Mouse (Mus musculus) testis, adult 2 months (tissue): ENCODE measurements at regions not wholly inside any gene's neighbourhood (a gene's known extent, or its start where the extent isn't known, plus 50 kb on each side); places are given as distances from the start of the nearest gene placed in this dataset.

Source experiments
- CTCF ChIP-seq: fragments of 200-500 bp; IDR thresholded peaks from 2 replicates; pipeline ENCODE4 v1.5.1; 2012; ENCODE audit warnings: low read depth, mild to moderate bottlenecking, inconsistent platforms, low read length, moderate library complexity; ENCODE audit not compliant: control insufficient read depth, insufficient read depth, insufficient replicate concordance
- POLR2A ChIP-seq: fragments of 200-500 bp; IDR thresholded peaks from 2 replicates; pipeline ENCODE4 v1.6.1; 2012; ENCODE audit warnings: low read depth, mild to moderate bottlenecking, inconsistent platforms, low read length, moderate library complexity; ENCODE audit not compliant: control insufficient read depth

DNA sequence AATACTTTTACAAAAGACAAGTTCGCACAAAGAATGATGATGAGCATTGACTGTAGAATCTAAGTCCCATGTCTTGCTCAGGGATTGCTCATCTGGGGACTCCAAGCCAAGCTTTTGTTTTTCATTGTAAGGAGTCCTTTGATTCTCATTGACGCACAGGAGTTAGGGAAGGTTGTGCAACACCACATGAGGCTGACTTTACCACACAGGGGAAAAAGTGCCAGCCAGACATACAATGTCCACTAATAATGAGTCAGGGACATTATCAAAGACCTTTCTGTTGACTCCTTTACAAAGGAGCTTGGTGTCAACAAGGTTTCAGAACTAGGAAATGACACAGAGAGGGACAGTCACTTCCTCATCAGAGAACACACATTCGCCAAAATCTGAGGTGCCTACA lies 200.1 kb downstream of the Gm11361 start:
- TF ChIP-seq CTCF = no peak
- no peak for TF ChIP-seq POLR2A
